Mouse (Mus musculus) E14TG2a.4 (cell line): ENCODE data around the gene Gpsm2.

ENCODE experiments used
- CTCF ChIP-seq: conservative IDR thresholded peaks from 2 replicates; pipeline ENCODE4 v1.5.1; 2014; ENCODE audit warnings: low read length
- POU5F1 ChIP-seq: IDR thresholded peaks from 2 replicates; pipeline ENCODE4 v1.6.1; 2014; ENCODE audit warnings: low read length, borderline replicate concordance

DNA sequence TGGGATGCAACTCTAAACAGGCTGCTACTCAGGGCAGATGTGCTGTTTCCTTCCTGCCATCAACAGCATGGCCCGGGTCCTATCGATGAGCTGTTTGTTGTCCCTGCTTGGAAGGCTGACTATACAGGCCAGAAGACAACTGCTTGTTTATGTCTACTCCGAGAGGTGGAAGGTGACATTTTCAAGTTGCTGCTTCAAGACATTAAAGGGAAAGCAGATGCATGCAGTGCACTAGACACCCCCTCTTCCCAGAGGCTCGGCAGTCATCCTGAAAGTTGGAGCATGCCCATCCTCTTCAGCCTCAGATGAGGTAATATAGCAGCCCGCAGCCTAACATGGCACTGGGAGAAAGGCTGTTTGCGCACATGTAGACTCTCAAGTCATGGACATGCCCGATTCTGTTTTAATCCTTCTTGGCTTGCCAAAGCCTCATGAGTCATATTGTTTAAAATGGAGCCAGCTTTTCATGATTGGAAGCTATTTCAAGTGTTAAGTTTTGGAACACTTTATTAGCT, 40.5 kb upstream of the Gpsm2 start:
- TF ChIP-seq CTCF: no peak
- no peak for TF ChIP-seq POU5F1
